Mouse (Mus musculus) lung, embryonic 15.5 days (tissue): ENCODE results near the gene 1700029F12Rik. TPM values are rescaled to one million over a fixed set of nuclear protein-coding genes. Genes with fewer than 3 reads are reported as not detected.

Experiments used
- ATAC-seq: fragments of 200-750 bp; cut with Nextera tagmentation; 2 replicates; pipeline ENCODE4 v1.8.0; 2017; ENCODE audit warnings: moderate number of reproducible peaks, borderline replicate concordance; ENCODE audit not compliant: low FRiP score, low TSS enrichment; ENCODE audit errors: extremely low read depth
- H3K27ac ChIP-seq: fragments of 300-500 bp; sonication (generic); 2 replicates; pipeline ENCODE4 v1.5.1; 2015; ENCODE audit warnings: moderate library complexity, mild to moderate bottlenecking, inconsistent platforms
- H3K27me3 ChIP-seq: fragments of 300-500 bp; sonication (generic); 2 replicates; pipeline ENCODE4 v1.6.1; 2015; ENCODE audit warnings: inconsistent platforms
- H3K36me3 ChIP-seq: fragments of 300-500 bp; sonication (generic); 2 replicates; pipeline ENCODE4 v1.6.1; 2015; ENCODE audit warnings: inconsistent platforms
- H3K4me1 ChIP-seq: fragments of 300-500 bp; sonication (generic); 2 replicates; pipeline ENCODE4 v1.6.1; 2015; ENCODE audit warnings: inconsistent platforms
- H3K4me2 ChIP-seq: fragments of 300-500 bp; sonication (generic); 2 replicates; pipeline ENCODE4 v1.6.1; 2015; ENCODE audit warnings: inconsistent platforms, mild to moderate bottlenecking, moderate library complexity
- H3K4me3 ChIP-seq: fragments of 300-500 bp; sonication (generic); 2 replicates; pipeline ENCODE4 v1.5.1; 2015; ENCODE audit warnings: mild to moderate bottlenecking, inconsistent platforms
- H3K9ac ChIP-seq: fragments of 300-500 bp; sonication (generic); 2 replicates; pipeline ENCODE4 v1.6.1; 2015; ENCODE audit warnings: inconsistent platforms
- H3K9me3 ChIP-seq: fragments of 300-500 bp; sonication (generic); 2 replicates; pipeline ENCODE4 v1.6.1; 2016; ENCODE audit warnings: inconsistent platforms
- WGBS: fragments of 180-500 bp; shearing (Covaris S2); methylation state at CpG from one replicate; pipeline ENCODE4 v1.1.7; 2015; 5-methylcytosine and 5-hydroxymethylcytosine counted together
- polyA plus RNA-seq: library from polyadenylated mRNA; unstranded; fragments of >200 nt; fragmentation: Nextera tagmentation; extraction: Ambion mirVana; gene quantifications from 2 replicates; pipeline ENCODE4 v1.2.1, GENCODE M21; 2015

The 1700029F12Rik gene
- polyA plus RNA-seq, 1 experiment from 2014 or later, result not detected

DNA sequence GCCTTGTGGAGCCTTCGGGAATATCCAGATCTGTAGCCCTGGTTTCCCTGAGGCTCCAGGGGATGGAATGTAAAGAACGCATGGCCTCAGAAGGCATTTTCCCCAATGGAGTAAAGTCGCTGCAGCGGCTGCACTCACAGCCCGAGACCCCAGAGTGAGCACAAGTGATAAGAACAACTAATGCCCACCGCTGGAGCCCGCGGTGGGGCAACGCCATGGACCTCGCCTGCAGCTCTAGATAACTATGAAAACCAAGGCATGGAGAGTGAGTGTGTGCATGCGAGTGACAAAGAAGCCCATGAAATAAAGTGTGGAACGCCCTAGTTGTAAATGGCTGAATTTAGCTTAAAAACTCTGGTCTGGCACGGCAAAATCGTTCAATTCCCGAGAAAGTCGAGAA lies 45.0 kb downstream of the 1700029F12Rik start:
- ATAC-seq, result no peak
- Histone ChIP-seq H3K4me2 (no peak overlapping the region), H3K4me3 (no peak overlapping the region), H3K36me3 (no peaks in the 10 kb centered on the region), H3K9ac (no peak overlapping the region), H3K27me3 (no peaks in the 10 kb centered on the region), H3K4me1 (0 out of 2 replicates have a peak, but pooled peaks cover under 1% of the 10 kb centered on the region), H3K9me3 (no peaks in the 10 kb centered on the region), H3K27ac (no peak overlapping the region)
- 89% methylated on average over 16 of the region's 16 CpGs for WGBS

DNA sequence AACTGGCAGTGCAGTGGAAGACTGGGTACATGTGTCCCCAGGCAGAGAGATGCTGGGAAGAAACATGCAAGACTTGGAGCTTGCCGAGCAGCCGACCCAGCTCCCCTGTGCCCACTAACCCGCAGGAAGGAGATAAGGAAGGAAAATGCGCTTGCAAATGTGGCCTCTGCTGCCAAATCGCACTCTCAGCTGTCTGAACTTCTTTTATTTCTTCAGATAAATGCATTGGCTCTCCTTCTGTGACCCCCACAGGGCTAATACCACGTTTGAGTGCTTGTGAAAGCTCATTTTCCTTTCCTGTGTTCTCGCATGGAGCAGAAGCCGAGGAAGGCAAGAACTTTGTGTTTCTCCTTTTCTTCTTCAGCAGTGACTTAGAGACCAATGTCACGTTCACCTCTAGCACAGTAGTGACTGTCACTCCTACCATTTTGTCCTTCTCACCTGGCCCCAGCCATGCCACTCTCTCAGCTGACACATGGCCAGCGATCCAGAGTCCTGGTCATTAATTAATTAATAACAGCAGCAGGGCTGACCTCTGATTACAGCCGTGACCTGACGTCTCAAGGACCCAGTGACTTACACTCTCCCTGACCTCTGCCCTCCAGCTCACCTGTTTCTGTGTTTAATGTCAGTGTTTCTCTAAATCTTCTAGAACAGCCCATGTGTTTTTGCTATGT lies 48.4 kb downstream of the 1700029F12Rik start:
- H3K27me3 ChIP-seq, result no peaks in the 10 kb centered on the region
- 33% methylated on average over 12 of the region's 12 CpGs for WGBS
- H3K9ac ChIP-seq, result no peak overlapping the region
- no peak overlapping the region for H3K4me3 ChIP-seq
- 0 out of 2 replicates have a peak, but pooled peaks cover 3% of the 10 kb centered on the region for H3K4me1 ChIP-seq
- H3K9me3 ChIP-seq, result no peaks in the 10 kb centered on the region
- H3K4me2 ChIP-seq, result no peak overlapping the region
- ATAC-seq, result no peak
- H3K36me3 ChIP-seq, result no peaks in the 10 kb centered on the region
- no peak overlapping the region for H3K27ac ChIP-seq

DNA sequence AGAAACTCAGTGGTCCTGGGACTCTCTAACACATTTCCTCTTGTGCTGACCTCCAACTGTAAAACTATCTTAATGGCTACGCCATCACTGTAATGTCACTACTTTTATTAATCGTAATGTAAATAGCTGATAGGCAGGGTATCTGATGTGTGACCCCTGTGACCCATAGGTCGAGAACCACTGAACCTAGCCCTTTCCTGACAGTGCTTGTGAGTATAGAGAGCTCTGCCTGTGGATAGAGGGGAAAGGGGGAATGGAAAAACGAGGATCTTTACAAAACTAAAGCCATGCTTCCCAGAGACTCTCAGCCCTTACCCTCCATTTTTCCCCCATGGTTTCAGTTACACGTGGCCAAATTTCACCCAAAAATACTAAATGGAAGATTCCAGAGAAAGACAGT lies 49.5 kb downstream of the 1700029F12Rik start:
- H3K4me3 ChIP-seq, result no peak overlapping the region
- 74% methylated on average over 5 of the region's 5 CpGs for WGBS
- 0 out of 2 replicates have a peak, but pooled peaks cover 3% of the 10 kb centered on the region for H3K4me1 ChIP-seq
- H3K9ac ChIP-seq, result no peak overlapping the region
- H3K4me2 ChIP-seq, result no peak overlapping the region
- ATAC-seq, result no peak
- no peaks in the 10 kb centered on the region for H3K27me3 ChIP-seq
- H3K36me3 ChIP-seq, result no peaks in the 10 kb centered on the region
- no peak overlapping the region for H3K27ac ChIP-seq
- no peaks in the 10 kb centered on the region for H3K9me3 ChIP-seq

GRCm38 (mm10) chr13:96983251-96984126 lies 50.7 kb downstream of the 1700029F12Rik start:
- no peak for ATAC-seq
- 0 out of 2 replicates have a peak, but pooled peaks cover 3% of the 10 kb centered on the region for H3K4me1 ChIP-seq

DNA sequence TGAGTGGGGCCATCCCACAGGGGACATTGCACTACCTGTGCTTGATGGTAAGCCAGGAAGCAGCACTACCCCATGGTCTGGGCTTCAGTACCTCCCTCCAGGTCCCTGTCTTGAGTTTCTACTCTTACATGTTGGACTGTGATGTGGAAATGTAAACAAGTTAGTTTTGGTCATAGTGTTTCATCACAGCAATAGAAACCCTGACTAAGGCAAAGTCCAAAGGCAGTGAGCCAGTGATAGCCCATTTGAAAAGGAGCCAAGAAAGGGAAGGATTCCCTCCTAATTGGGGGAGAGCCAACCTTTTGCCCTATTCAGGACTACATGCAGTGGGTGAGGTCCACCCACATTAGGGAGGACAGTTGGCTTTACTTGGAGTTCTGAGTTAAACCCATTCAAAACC lies 53.6 kb downstream of the 1700029F12Rik start:
- Histone ChIP-seq H3K27me3 (no peaks in the 10 kb centered on the region), H3K36me3 (no peaks in the 10 kb centered on the region), H3K27ac (no peak overlapping the region), H3K4me2 (no peak overlapping the region), H3K9ac (no peak overlapping the region), H3K9me3 (no peaks in the 10 kb centered on the region), H3K4me3 (no peak overlapping the region), H3K4me1 (0 out of 2 replicates have a peak, but pooled peaks cover 3% of the 10 kb centered on the region)
- no peak for ATAC-seq

More at GRCm38 (mm10) chr13:96983251-96984126, 50.7 kb downstream of the 1700029F12Rik start:
- Histone ChIP-seq H3K4me2 (peak overlapping the region; percentile 23), H3K9ac (no peak overlapping the region), H3K36me3 (no peaks in the 10 kb centered on the region), H3K9me3 (no peaks in the 10 kb centered on the region), H3K4me3 (no peak overlapping the region), H3K27me3 (no peaks in the 10 kb centered on the region), H3K27ac (no peak overlapping the region)
- WGBS, result 56% methylated on average over 26 of the region's 26 CpGs

DNA sequence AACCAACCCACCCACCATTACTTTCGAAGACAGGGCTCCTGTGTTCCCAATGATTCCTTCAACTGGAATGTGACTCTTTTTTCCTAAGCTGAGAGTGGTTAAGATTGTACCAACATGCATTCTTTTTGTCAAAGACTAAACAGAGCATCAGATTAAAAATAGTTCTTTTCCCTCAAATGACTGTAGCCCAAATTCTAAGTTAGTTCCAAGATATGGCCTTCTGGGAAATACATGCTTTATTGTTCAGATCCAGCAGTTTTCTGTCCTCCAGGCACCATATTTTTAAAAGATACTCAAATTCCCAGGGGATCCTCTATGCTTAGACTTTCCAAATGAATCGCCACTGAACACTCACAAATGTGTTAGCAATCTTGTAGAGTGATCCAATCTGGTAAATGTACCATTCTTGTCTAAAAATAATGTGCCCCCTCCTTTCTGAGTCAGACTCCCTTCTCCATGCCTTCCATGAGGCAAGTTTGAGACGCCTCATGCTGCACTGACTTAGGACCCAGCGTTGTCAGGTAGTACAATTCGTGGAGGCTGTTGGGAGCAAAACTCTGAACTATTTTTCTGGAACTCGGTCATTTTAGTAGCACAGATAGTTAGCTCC lies 57.1 kb downstream of the 1700029F12Rik start:
- WGBS, result 87% methylated on average over 6 of the region's 6 CpGs

GRCm38 (mm10) chr13:96973318-96973717 lies 60.8 kb downstream of the 1700029F12Rik start:
- ATAC-seq, result no peak
- Histone ChIP-seq H3K4me1 (no peaks in the 10 kb centered on the region), H3K36me3 (no peaks in the 10 kb centered on the region), H3K9me3 (no peaks in the 10 kb centered on the region), H3K27ac (no peak overlapping the region), H3K4me2 (no peak overlapping the region), H3K4me3 (no peak overlapping the region), H3K9ac (no peak overlapping the region), H3K27me3 (no peaks in the 10 kb centered on the region)
- whole genome bisulfite sequencing, result 91% methylated on average over 4 of the region's 4 CpGs

More for the DNA sequence above, 57.1 kb downstream of the 1700029F12Rik start:
- no peak for ATAC-seq
- H3K4me2 ChIP-seq, result no peak overlapping the region
- H3K27me3 ChIP-seq, result no peaks in the 10 kb centered on the region
- H3K36me3 ChIP-seq, result no peaks in the 10 kb centered on the region
- no peak overlapping the region for H3K4me3 ChIP-seq
- no peak overlapping the region for H3K27ac ChIP-seq
- H3K9me3 ChIP-seq, result no peaks in the 10 kb centered on the region
- no peak overlapping the region for H3K9ac ChIP-seq
- no peaks in the 10 kb centered on the region for H3K4me1 ChIP-seq

Other genes with a start within 250 kb of the 1700029F12Rik start
- gene Gcnt4, start 109.7 kb downstream of the 1700029F12Rik start, polyA plus RNA-seq, result 0.31 and 0.36 TPM in 2 replicates
- gene Fam169a, start 32.9 kb upstream of the 1700029F12Rik start, polyA plus RNA-seq, result 1.3 and 1.4 TPM in 2 replicates
- gene Gm6169, start 64.9 kb upstream of the 1700029F12Rik start, polyA plus RNA-seq, result 3.1 and 3.8 TPM in 2 replicates
- 24.5 and 26.7 TPM in 2 replicates for gene Gfm2, start 103.6 kb upstream of the 1700029F12Rik start, polyA plus RNA-seq
- 49.3 and 50.3 TPM in 2 replicates for gene Nsa2, start 103.6 kb upstream of the 1700029F12Rik start, polyA plus RNA-seq
- gene Hexb, start 164.0 kb upstream of the 1700029F12Rik start, polyA plus RNA-seq, result 32.3 and 34.7 TPM in 2 replicates
- gene Enc1, start 206.7 kb upstream of the 1700029F12Rik start, polyA plus RNA-seq, result 11.7 and 12.5 TPM in 2 replicates